Mouse (Mus musculus) kidney, postnatal 0 days (tissue): ENCODE results near the gene Pigr. TPM values are rescaled to one million over a fixed set of nuclear protein-coding genes. Genes with fewer than 3 reads are reported as not detected.

Source experiments
- ATAC-seq: fragments of 200-750 bp; cut with Nextera tagmentation; replicated peaks from 2 replicates; pipeline ENCODE4 v1.8.0; 2017; ENCODE audit warnings: low read depth, moderate number of reproducible peaks, moderate TSS enrichment, moderate library complexity; ENCODE audit not compliant: low FRiP score
- DNase-seq: peaks from one replicate; pipeline ENCODE4 v3.0.0-alpha.2; 2016; ENCODE audit warnings: low spot score
- H3K27ac ChIP-seq: fragments of 300-500 bp; sonication (generic); 2 replicates; pipeline ENCODE4 v1.5.1; 2014; ENCODE audit warnings: mild to moderate bottlenecking
- H3K27me3 ChIP-seq: fragments of 300-500 bp; sonication (generic); 2 replicates; pipeline ENCODE4 v1.6.1; 2014; ENCODE audit warnings: low read length, mixed read lengths; ENCODE audit not compliant: insufficient read depth
- H3K36me3 ChIP-seq: fragments of 300-500 bp; sonication (generic); 2 replicates; pipeline ENCODE4 v1.6.1; 2014; ENCODE audit warnings: low read length, mixed read lengths; ENCODE audit not compliant: insufficient read depth
- H3K4me1 ChIP-seq: fragments of 300-500 bp; sonication (generic); replicated peaks from 2 replicates; pipeline ENCODE4 v1.6.1; 2014; ENCODE audit warnings: antibody characterized with exemption, low read length, mixed read lengths; ENCODE audit not compliant: insufficient read depth
- H3K4me2 ChIP-seq: fragments of 300-500 bp; sonication (generic); 2 replicates; pipeline ENCODE4 v1.6.1; 2014; ENCODE audit warnings: mild to moderate bottlenecking, low read length, moderate library complexity, mixed read lengths
- H3K4me3 ChIP-seq: fragments of 300-500 bp; sonication (generic); replicated peaks from 2 replicates; pipeline ENCODE4 v1.5.1; 2014; ENCODE audit warnings: low read depth, low read length
- H3K9ac ChIP-seq: fragments of 300-500 bp; sonication (generic); 2 replicates; pipeline ENCODE4 v1.6.1; 2014; ENCODE audit warnings: low read depth, low read length
- H3K9me3 ChIP-seq: fragments of 300-500 bp; sonication (generic); replicated peaks from 2 replicates; pipeline ENCODE4 v1.6.1; 2016; ENCODE audit warnings: low read length, inconsistent platforms, mixed read lengths
- CTCF ChIP-seq: IDR thresholded peaks from 2 replicates; pipeline ENCODE4 v1.5.1; 2016; ENCODE audit warnings: antibody characterized with exemption, low read depth, mild to moderate bottlenecking, moderate library complexity
- WGBS: fragments of 180-500 bp; shearing (Covaris S2); extraction: QIAGEN DNeasy Blood & Tissue Kit; methylation state at CpG from one replicate; pipeline ENCODE4 v1.1.7; 2014; 5-methylcytosine and 5-hydroxymethylcytosine counted together
- polyA plus RNA-seq: library from polyadenylated mRNA; unstranded; fragments of >200 nt; fragmentation: Nextera tagmentation; extraction: Ambion mirVana; gene quantifications from 2 replicates; pipeline ENCODE4 v1.2.1, GENCODE M21; 2015

The Pigr gene
- polyA plus RNA-seq, 1 experiment from 2014 or later: 0.11 TPM

- H3K9ac ChIP-seq: no peak overlapping the region
- H3K4me2 ChIP-seq: no peak overlapping the region
- ATAC-seq: no peak
- no peak for DNase-seq
- no peaks in the 10 kb centered on the region for H3K27me3 ChIP-seq
- no peak overlapping the region for H3K27ac ChIP-seq
- WGBS: 79% methylated on average over 9 of the region's 9 CpGs
- no peak overlapping the region for H3K4me3 ChIP-seq
- no peaks in the 10 kb centered on the region for H3K36me3 ChIP-seq
- H3K9me3 ChIP-seq: no peaks in the 10 kb centered on the region
- no peak for TF ChIP-seq CTCF
- H3K4me1 ChIP-seq: no peaks in the 10 kb centered on the region
Measured at GRCm38 (mm10) chr1:130854819-130855218, 28.3 kb downstream of the Pigr start.

- WGBS: 74% methylated on average over 2 of the region's 2 CpGs
- Histone ChIP-seq H3K4me3 (no peak overlapping the region), H3K4me1 (no peaks in the 10 kb centered on the region), H3K27ac (no peak overlapping the region), H3K4me2 (no peak overlapping the region), H3K36me3 (no peaks in the 10 kb centered on the region), H3K9ac (no peak overlapping the region), H3K9me3 (no peaks in the 10 kb centered on the region), H3K27me3 (no peaks in the 10 kb centered on the region)
- ATAC-seq (no peak), DNase-seq (no peak)
- no peak for TF ChIP-seq CTCF
Measured at GRCm38 (mm10) chr1:130855723-130856122, 29.2 kb downstream of the Pigr start.

- Histone ChIP-seq H3K4me1 (no peaks in the 10 kb centered on the region), H3K9ac (no peak overlapping the region), H3K4me3 (no peak overlapping the region), H3K27ac (no peak overlapping the region), H3K36me3 (no peaks in the 10 kb centered on the region), H3K9me3 (no peaks in the 10 kb centered on the region), H3K27me3 (no peaks in the 10 kb centered on the region), H3K4me2 (no peak overlapping the region)
- WGBS: 54% methylated on average over 4 of the region's 4 CpGs
- ATAC-seq (no peak), DNase-seq (no peak)
- TF ChIP-seq CTCF: no peak
Measured at GRCm38 (mm10) chr1:130857456-130857855, 31.0 kb downstream of the Pigr start.

GRCm38 (mm10) chr1:130864238-130864637 is 37.8 kb downstream of the Pigr start:
- no peak for TF ChIP-seq CTCF
- 83% methylated on average over 4 of the region's 4 CpGs for whole genome bisulfite sequencing
- Histone ChIP-seq H3K4me2 (no peak overlapping the region), H3K9me3 (no peaks in the 10 kb centered on the region), H3K4me1 (no peaks in the 10 kb centered on the region), H3K9ac (no peak overlapping the region), H3K4me3 (no peak overlapping the region), H3K27ac (no peak overlapping the region), H3K36me3 (no peaks in the 10 kb centered on the region), H3K27me3 (no peaks in the 10 kb centered on the region)
- no peak for DNase-seq
- no peak for ATAC-seq

GRCm38 (mm10) chr1:130864741-130865140 is 38.3 kb downstream of the Pigr start:
- WGBS: 93% methylated on average over 5 of the region's 5 CpGs
- no peak for DNase-seq
- no peak for ATAC-seq
- Histone ChIP-seq H3K27me3 (no peaks in the 10 kb centered on the region), H3K9me3 (no peaks in the 10 kb centered on the region), H3K27ac (no peak overlapping the region), H3K9ac (no peak overlapping the region), H3K4me1 (no peaks in the 10 kb centered on the region), H3K4me3 (no peak overlapping the region), H3K36me3 (no peaks in the 10 kb centered on the region), H3K4me2 (no peak overlapping the region)
- no peak for TF ChIP-seq CTCF

GRCm38 (mm10) chr1:130865541-130866221 is 39.2 kb downstream of the Pigr start, which contains the start of gene Fcmr:
Gene Fcmr (plus strand): TSS chr1:130865669.
- no peaks in the 10 kb centered on the region for H3K27me3 ChIP-seq
- H3K9ac ChIP-seq: no peak within 1 kb of the TSS
- ATAC-seq: no peak
- H3K4me1 ChIP-seq: no peaks in the 10 kb centered on the region
- H3K36me3 ChIP-seq: no peaks in the 10 kb centered on the region
- no peaks in the 10 kb centered on the region for H3K9me3 ChIP-seq
- TF ChIP-seq CTCF: no peak
- no peak for DNase-seq
- WGBS: 71% methylated on average over 7 of the region's 7 CpGs
- H3K4me2 ChIP-seq: no peak within 1 kb of the TSS
- H3K27ac ChIP-seq: no peak within 1 kb of the TSS
- no peak within 1 kb of the TSS for H3K4me3 ChIP-seq

DNA sequence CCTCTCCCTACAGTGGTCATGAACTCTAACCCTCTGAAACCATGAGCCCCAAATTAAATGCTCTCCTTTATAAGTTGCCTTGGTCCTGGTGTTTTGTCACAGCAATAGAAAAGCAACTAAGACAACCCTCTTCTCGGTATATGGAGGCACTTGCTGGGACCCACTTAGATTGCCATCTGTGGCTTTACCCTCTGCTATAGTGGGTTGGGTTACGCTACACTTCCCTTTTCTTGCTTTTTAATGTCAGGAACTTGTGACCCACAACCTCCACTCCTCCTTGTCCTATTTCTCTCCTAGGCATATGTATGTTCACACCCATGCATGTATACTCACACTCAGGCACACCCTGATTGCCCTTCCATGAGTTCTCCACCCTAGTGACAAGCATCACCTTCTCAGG is 46.4 kb downstream of the Pigr start:
- WGBS: 80% methylated on average over 2 of the region's 2 CpGs
- H3K27me3 ChIP-seq: peaks cover 6% of the 10 kb centered on the region; the same call in 1 of the 2 replicates
- DNase-seq: no peak

More for the DNA sequence above, 46.4 kb downstream of the Pigr start:
- H3K4me3 ChIP-seq: no peak overlapping the region
- no peak overlapping the region for H3K27ac ChIP-seq
- TF ChIP-seq CTCF: no peak
- no peak for ATAC-seq
- H3K9ac ChIP-seq: no peak overlapping the region
- H3K4me2 ChIP-seq: no peak overlapping the region
- no peaks in the 10 kb centered on the region for H3K36me3 ChIP-seq
- peaks cover under 1% of the 10 kb centered on the region; the same call in 1 of the 2 replicates for H3K4me1 ChIP-seq
- H3K9me3 ChIP-seq: no peaks in the 10 kb centered on the region
